Mouse (Mus musculus) heart, postnatal 4 days (tissue): ENCODE data around the gene Rif1. TPM values are rescaled to one million over a fixed set of nuclear protein-coding genes. Genes with fewer than 3 reads are reported as not detected.

ENCODE experiments used
- DNase-seq: peaks from one replicate; pipeline ENCODE4 v3.0.0; 2021
- total RNA-seq, 2 experiments: library from RNA; stranded (reverse); gene quantifications; 2 replicates each; pipeline ENCODE4 v1.2.3; 2021

The Rif1 gene
- total RNA-seq: 10 to 100 TPM; 34.2 to 35.8 TPM

DNA sequence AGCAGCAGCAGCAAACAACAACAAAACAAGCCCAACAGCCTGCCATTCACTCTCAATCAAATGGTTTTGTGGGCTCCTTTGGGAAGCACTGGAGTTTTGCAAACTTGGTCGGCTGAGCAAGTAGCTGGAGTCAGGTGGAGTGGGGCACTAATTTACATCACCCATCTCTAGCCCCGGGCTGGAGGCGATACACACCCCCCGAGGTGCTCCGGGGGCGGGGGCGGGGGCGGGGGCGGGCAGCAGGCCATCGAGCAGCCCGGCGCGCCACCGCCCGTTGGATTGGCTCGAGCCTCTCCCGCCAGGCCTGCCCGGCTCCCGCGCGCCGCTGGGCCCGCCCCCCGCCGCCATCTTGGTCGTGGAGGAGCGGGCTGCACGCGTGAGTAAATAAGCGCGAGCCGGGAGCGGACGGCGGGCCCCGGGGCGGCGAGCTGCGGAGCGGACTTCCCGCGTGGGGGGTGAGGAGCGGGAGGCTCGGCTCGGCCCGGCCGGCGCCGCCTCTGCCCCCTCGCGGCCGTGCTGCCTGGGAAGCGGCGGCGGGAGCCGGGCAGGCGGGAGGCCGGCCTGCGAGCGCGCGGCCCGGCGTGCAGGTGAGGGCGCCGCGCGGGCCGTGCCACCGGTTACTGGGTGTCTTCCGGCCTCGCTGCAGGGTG, at the start of gene Rif1:
Gene Rif1 (plus strand): TSS at position 342 of the 650 bp plus-strand sequence.
- peak; percentile 90 for DNase-seq

DNA sequence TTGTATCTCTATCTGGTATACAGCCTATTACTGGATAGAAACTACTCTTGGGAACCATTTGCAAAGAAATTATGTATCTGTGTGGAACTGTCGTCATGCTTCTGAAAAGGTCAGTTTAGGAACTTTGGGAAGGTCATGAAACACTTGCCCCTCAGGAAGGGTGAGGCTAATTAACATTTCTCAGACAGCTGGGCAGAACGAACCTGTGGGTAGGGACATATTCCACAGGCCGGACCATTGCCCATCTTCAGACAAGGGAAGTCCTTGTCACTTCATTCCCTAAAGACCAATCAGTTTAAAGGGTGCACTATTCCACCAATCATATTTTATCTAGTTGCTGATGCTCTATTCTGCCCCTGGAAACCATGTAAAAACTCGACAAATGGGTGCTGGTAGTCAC, 45.6 kb upstream of the Rif1 start:
- no peak for DNase-seq

DNA sequence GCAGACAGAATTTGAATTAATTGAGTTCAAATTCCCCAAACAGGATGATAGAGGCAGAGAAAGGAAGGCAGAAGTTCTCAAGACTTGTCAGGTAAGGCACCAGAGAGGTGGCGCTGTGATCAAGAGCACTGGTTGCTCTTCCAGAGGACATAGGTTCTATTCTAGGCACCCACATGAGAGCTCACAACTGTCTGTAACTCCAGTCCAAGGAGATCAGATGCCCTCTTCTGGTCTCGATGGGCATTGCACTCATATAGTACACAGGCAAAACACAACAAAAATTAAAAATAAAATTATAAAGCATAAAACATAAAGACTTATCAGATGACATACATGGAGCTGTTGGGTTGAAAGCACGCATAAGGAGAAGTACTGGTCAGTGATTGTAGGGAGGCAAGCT, 43.2 kb upstream of the Rif1 start:
- DNase-seq: no peak

DNA sequence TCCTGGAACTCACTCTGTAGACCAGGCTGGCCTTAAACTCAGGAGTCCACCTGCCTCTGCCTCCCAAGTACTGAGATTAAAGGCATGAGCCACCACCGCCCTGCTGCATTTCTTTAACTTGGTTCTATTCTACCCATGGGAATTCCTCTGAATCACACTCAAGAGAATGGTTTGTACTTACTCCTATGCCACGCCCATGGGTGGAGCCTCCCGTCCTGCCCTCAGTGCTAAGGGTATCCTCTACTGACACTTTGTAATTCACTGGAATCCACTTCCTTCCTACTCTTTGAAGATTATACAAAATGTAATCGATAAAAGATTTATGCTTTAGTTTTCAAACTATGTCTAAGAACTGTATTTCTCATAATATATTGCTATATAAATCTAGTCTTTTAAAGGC, 41.1 kb upstream of the Rif1 start:
- DNase-seq: no peak

DNA sequence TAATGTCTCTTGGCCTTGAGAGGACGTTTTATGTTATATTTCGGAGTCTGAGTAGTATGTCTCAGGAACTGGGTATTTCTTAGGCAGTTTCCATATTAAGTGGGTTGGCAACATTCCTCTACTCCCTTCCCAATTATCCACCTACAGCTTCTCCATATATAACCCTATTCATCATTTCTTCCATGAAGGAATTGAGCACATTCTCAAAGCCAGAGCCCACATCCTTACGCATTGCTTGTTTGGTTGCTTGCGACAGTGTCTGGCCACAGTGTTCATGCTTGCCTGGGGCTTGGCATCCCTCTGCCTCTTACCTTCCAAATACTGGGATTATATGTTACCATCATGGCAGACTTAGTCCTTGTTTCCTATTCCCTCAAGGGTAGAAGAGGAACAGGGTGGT, 38.0 kb upstream of the Rif1 start:
- no peak for DNase-seq

DNA sequence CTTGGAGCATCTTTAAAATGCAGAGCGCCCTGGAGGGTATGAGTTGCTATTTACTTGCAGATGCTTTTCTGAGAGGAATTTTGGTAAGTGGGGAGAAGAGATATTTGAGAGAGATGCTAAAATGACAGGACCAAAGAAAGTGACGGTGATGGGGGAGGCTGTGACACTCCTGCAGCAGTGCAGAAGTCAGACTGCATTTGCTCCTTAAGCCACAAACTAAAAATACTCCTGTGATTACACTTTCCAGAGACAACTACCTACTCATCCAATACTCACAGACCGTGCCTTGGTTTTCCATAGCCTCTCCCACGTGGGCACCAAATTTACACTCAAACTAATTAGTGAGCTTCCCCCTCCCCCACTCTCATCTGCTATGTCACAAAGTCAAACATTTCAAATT, 37.5 kb upstream of the Rif1 start:
- no peak for DNase-seq

DNA sequence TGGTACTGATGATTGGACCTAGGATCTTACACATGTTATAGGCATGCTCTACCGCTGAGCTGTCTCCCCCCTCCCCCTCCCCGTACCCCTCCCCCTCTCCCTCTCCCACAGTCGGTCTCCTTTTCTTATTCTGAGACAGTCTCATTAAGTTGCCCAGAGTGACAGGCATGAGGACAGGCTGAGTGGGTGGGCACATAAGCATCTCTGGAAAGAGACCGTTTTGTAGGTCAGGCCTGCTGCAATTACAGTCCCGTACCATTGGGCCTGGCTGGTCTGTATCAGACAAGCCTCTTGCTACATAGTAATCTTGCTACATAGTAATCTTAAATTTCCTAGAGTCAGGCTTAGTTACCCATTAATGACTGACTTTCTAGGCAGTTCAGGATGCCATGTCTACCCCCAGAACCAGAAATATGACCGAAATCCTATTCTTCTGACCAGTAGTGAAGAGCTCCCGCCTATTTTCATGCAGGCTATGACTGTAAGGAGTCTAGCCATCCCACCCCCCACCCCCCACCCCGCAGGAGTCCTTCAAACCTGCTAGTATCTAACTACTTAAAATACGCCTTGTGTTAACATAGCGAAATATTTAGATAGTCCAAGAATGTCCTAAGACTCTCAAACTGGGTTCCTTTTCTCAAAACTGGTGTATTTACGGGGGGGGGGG, 35.6 kb upstream of the Rif1 start:
- DNase-seq: no peak

DNA sequence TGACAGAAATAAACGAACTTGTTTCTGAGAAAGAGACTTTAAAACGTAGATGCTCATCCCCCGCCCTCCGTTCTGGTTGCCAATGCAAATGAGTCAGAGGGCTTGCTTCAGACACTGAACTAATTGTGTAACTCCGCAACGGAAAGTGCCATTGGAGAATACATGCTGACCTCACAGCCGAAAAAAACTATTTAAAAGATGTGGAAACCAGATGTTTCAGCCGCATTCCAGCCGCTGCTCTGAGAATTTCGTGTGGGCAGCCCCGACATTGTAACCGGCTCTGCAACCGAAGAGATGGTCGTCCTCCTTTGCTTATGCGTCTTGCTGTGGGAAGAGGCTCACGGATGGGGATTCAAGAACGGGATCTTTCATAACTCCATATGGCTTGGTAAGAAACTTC, 34.8 kb upstream of the Rif1 start, which contains the start of gene Tnfaip6:
Gene Tnfaip6 (plus strand): TSS at position 128 of the 400 bp plus-strand sequence.
- peak; percentile 67 for DNase-seq

DNA sequence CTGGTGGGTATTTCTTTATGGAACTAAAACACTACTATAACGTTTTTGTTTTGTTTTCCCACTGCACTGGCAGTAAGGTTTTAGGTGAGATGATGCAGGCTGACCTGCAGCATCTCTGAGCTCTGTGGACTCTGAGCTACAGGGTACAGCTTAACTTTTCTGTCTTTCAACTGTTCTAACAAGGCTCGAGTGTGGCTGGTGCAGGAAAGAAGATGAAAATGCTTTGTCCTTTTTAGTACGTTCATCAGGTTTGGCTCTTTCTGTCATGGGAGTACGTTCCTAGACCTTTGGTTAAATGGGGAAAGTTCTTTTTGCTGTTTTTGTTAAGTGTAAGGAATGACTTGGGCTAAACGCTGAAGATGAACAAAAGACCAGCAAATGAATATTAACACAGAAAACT, 34.1 kb upstream of the Rif1 start:
- no peak for DNase-seq

DNA sequence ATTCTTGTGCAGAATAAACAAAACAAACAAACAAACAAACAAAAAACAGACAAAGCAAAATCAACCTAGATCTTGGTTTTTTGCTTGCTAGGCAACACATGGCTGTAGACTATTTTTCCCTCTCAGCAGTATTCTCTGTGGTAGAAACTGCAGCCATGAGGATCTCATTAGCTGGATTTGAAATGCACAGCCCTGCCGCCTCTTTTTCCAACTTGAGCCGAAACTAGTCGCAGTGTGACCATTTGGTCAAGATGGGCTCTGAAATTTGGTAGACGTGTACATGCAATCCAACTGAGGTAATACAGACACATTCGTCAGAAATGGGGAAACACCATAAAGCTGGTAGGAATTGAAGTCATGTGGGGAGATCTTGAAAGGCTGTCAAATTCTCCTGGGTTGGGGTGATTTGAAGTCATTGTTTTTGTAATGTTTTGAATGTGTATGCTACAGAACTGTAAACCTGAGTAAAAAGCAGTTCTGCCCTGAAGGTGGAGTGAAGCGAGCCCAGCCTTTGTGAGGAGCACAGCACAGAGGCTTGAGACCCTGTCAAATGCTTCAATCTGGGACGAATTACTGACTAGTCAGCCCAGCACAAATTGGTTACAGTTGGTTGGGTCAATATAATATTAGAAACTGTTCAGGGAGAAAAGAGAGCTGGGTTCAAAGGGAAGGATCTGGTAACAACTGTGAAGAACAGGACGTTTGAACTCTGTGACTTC, 33.4 kb upstream of the Rif1 start:
- no peak for DNase-seq

DNA sequence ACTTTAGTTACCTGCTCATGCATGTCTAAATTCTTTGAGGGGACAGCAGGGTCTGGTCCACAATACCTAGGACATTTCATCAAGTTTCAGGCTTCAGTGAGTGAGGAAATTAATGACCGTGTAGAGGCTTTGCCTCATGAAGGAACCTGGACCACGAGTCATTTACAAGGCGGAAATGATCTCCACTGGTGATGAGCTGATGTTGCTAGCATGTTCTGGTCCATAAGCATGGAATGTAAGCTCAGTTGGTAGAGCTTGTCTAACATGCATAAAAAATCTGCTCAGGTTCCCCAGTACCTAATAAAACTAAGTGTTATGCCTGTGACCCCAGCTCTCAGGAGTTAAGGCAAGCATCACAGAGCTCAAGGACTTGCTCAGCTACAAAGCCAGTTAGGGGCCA, 30.5 kb upstream of the Rif1 start:
- no peak for DNase-seq

DNA sequence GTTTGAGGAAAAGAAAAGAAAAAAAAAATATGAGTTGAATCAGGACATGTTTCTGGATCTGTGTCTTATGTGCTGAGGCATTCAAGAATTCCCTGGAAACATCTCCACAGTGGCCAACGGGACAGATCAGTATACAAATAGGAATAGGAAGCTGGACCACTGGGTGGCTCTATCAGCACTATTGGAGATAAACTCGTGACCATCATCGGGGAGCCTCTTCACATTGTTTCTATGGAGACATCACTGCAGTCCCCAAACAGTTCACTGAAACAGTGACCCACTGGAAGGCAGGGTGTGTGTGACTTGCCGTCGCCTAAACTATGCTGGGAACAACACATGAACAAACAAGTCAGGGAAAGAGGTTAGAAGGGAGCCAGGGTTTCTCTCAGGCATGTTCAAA, 29.9 kb upstream of the Rif1 start:
- DNase-seq: no peak

DNA sequence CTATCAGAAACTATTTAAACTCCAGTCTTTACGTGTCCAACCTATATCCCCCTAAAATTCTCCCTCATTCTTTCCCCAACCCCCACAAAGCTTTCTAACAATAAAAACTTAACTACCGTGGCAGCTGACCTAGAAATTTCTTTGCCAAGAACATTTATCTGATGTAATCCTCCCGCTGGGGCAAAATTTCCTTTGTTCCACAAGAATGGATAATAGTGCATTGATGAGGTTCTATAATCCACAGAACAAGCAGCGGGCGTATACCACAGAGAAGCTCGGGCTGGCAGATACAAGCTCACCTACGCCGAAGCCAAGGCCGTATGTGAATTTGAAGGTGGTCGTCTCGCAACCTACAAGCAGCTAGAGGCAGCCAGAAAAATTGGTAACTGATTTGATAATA, 29.1 kb upstream of the Rif1 start:
- no peak for DNase-seq

DNA sequence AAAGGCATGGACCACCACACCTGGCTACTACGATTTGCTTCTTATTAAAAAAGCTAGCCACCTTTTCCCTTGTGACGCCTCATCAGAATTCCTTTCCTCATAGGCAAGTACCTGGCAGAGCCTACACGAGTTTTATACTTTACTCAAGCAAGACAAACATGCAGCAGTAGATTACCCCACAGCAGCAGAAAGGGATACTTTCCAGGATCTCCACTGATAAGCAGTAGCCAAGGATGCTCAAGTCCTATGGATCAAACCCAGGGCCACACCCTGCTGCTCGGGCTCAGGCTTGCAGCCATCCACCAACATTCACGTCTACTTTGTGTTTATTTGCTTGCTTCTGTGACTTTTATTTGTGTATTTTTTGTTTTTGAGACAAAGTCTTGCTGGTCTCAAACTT, 26.6 kb upstream of the Rif1 start:
- DNase-seq: no peak

DNA sequence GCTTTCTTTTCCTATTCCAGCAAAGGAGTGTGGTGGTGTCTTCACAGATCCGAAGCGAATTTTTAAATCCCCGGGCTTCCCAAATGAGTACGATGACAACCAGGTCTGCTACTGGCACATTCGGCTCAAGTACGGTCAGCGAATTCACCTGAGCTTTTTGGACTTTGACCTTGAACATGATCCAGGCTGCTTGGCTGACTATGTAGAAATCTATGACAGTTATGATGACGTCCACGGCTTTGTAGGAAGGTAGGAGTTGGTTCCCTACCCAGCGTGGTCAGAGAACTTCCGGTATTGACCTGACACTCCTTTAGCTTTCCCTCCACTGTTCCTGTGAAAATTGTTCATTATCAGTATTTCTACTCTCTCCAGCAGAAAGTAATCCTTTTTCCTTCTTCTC, 21.8 kb upstream of the Rif1 start:
- no peak for DNase-seq

DNA sequence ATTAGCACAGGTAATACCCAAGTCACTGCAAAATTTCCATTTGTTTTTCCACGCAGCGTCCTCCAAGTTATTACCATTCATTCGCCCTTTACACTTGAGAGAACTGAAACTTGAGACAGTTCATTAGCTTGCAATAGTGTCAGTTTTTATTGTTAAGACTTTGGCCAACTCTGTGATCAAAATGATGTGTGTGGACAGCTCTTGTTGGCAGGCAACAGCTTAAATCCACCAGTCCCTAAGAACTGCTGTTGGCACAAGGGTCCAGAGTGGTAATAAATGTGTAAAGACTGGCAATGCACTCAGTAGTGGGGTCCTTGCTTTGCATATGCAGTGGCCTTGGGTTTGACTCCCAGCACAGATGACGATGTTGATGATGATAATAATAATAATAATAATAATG, 20.3 kb upstream of the Rif1 start:
- no peak for DNase-seq

DNA sequence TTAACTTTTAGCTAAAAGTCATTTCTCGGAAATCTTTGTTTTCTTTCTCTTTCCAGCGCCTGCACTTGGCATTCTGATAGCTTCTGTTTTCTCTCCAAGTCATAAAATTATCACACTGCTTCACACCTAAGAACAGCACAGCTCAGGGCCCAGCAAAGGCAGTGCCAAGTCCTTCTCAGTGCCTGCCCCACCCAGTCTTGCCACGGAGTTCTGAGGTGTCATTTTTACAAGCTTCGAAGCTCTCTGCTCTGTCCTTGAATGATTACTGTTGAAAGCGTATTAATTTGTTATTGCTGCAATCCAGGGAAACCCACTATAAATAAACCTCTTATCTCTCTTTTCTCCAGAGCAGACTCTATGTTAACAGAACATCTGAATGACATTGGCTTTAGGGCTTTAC, 19.1 kb upstream of the Rif1 start:
- no peak for DNase-seq

DNA sequence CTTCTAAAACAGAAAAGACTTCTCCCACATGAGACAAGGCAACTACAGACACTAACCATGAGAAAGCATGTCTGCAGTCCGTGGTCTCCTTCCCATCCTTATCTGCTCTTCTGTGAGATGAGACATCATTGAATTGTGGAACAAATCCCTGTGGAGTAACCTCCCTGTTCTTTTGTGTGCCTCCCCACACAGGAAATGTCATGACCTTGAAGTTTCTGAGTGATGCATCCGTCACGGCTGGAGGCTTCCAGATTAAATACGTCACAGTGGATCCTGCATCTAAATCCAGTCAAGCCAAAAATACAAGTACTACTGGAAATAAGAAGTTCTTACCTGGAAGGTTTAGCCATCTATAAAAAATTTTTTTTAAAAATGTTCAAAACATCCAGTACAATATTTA, 17.0 kb upstream of the Rif1 start:
- DNase-seq: no peak

DNA sequence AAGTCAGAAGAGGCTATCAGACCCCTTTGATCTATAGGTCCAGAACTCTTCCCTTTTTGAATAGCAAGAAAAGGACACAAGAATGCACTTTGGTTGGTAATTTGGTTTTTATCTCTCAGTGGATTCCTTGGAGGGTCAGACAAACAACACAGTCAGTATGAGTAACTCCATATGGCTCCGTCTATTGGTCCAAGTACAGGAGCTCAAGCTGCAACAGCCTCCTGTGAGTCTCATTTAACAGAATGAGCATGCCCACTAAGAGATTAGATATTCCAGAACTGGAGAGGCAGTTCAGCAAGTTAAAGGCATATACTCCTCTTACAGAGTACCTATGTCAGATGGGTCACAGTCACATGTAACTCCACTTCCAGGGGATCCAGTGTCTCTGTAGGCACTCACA, 15.5 kb upstream of the Rif1 start:
- DNase-seq: no peak

DNA sequence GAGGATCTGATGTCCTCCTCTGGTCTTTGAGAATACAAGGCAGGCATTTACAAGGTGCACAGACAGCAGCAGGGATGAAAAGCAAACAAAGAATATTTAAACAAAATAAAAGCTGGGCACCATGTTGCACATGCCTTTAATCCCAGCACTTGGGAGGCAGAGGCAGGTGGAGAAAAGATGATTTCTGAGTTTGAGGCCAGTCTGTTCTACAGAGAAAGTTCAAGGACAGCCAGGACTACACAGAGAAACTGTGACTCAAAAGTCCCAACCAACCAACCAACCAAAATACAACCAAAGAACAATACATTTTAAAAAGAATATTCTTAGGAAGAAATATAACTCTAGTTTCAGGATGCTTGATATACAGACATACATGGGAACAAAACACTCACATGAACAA, 15.0 kb upstream of the Rif1 start:
- no peak for DNase-seq

DNA sequence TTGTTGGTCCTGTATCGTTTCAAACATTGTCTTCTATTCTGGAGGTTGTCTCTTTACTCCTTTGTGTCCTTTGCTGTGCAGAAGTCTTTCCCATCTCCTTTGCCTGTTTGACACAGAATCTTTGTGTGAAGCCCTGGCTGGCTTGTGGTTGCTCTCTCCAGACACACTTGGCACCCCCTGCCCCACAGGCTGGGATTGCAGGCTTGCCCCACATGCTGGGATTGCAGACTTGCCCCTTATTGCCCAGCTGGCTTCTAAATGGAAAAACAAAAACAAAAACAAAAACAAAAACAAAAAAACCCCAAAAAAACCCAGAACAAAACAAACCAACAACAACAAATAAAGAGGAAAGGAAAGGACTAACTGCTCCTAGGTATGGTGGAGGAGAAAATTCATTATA, 4.0 kb upstream of the Rif1 start:
- DNase-seq: no peak

DNA sequence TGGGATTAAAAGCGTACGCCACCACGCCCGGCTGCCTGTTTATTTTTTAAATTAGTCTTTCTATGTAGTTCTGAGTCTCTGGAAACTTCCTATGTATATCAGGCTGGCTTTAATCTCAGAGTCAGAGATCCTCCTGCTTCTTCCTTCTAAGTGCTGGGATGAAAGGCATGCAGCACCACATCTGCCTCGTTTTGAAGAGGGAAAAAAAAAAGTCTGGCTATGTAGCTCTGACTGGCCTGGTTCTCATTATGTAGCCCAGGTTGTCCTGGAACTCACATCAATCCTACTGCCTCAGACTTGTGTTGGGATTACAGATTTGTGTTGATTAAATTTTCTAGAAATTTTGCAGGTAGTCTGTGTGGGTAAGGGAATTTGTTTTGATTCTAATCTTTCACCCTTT, 1.8 kb upstream of the Rif1 start:
- DNase-seq: no peak

DNA sequence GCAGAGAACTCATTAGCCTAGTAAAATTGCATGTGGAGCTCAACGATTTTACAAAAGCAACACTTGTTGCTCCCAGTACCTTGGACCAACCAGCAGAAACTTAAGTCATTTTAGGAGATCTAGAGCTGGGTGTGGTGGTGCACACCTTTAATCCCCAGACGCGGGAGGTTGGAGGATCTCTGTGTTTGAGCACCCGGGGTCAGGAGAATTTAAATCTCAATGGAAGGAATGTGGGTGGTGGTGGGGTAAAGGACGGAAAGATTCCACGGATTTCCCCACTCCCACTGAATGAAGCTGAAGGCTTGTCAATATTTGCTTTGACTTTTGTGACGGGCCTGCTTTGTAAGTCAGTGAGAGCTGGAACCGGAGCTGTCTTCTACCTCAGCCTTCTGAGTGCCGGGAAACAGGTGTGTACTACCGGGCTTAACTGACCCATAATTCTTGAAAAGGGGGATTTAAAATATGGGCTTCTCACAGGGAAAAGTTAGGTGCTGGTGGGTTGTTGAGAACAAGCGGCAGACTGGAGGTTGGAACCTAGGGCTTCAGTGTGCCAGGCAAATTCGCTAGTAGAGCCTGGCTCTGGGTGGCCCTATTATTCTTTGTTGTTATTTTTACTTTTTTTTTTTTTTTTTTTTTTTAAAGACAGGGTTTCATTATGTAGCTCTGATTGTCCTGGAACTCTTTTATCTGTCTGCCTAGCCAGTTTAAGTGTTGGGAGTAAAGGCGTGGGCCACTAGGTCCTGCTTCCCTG, 1.2 kb upstream of the Rif1 start:
- DNase-seq: no peak
